Mouse (Mus musculus): Measurements from ENCODE around the gene Il1rl1. TPM values are rescaled to one million over a fixed set of nuclear protein-coding genes. Genes with fewer than 3 reads are reported as not detected.

The Il1rl1 gene
- polyA plus RNA-seq, 1 experiment from 2014 or later, result 0.24 TPM

- Histone ChIP-seq H3K36me3 (no peaks in the 10 kb centered on the region), H3K9ac (replicated peaks) (no peak overlapping the region), H3K9me3 (no peaks in the 10 kb centered on the region), H3K4me2 (no peak overlapping the region), H3K4me3 (replicated peaks) (no peak overlapping the region), H3K27me3 (no peaks in the 10 kb centered on the region), H3K4me1 (replicated peaks) (no peaks in the 10 kb centered on the region), H3K27ac (no peak overlapping the region)
- 77% methylated on average over 6 of the region's 6 CpGs for WGBS
- no peak for ATAC-seq (ENCODE audit: insufficient number of reproducible peaks, insufficient read depth, low FRiP score, low TSS enrichment, low read depth)
Measured at GRCm38 (mm10) chr1:40479505-40479923, 50.1 kb downstream of the Il1rl1 start.

DNA sequence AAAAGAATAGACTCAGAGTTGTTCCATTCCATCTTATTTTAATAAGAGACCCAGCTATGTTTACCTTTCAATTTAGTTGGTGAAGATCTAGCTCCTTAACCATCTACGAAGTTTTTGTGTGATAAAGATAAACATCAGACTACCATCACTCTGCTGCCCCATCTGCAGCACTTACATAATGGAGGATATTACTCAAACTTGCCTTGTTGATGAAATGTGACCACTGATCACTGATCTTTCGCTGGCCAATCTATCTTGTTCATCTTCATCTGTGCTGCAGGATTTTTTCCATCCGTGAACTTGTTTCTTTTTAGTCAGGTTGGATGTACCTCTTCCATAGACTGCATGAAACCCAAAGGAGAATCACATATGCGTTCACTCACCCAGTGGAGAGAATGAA, 65.2 kb downstream of the Il1rl1 start:
- WGBS, result 93% methylated on average over 4 of the region's 4 CpGs
- Histone ChIP-seq H3K4me3 (replicated peaks) (no peak overlapping the region), H3K4me1 (replicated peaks) (no peaks in the 10 kb centered on the region), H3K27me3 (no peaks in the 10 kb centered on the region), H3K9me3 (no peaks in the 10 kb centered on the region), H3K36me3 (no peaks in the 10 kb centered on the region), H3K9ac (replicated peaks) (no peak overlapping the region), H3K4me2 (no peak overlapping the region), H3K27ac (no peak overlapping the region)
- ATAC-seq (ENCODE audit: insufficient number of reproducible peaks, insufficient read depth, low FRiP score, low TSS enrichment, low read depth), result no peak

DNA sequence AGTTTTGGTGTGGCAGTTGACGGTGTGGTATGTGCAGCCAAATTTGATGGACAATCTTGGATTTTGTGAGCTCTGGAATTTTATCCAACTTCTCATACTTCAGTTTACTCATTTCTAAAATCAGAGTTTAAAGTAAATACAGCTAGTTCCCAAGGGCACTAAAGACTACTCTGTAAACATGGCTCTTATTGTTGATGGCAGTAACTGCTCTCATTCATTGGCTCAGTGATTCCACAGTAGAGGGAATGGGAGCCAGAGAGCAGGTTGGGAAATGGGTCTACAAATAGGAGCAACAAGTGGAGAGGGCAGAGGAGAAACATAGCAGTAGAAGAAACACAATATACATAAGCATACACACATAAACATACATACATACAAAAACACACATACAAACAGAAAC, 70.3 kb downstream of the Il1rl1 start:
- Histone ChIP-seq H3K9me3 (no peaks in the 10 kb centered on the region), H3K4me1 (replicated peaks) (no peaks in the 10 kb centered on the region), H3K27me3 (no peaks in the 10 kb centered on the region), H3K4me2 (no peak overlapping the region), H3K4me3 (replicated peaks) (no peak overlapping the region), H3K36me3 (no peaks in the 10 kb centered on the region), H3K9ac (replicated peaks) (no peak overlapping the region), H3K27ac (no peak overlapping the region)
- ATAC-seq (ENCODE audit: insufficient number of reproducible peaks, insufficient read depth, low FRiP score, low TSS enrichment, low read depth), result no peak
- 56% methylated on average over 1 of the region's 1 CpGs for WGBS

DNA sequence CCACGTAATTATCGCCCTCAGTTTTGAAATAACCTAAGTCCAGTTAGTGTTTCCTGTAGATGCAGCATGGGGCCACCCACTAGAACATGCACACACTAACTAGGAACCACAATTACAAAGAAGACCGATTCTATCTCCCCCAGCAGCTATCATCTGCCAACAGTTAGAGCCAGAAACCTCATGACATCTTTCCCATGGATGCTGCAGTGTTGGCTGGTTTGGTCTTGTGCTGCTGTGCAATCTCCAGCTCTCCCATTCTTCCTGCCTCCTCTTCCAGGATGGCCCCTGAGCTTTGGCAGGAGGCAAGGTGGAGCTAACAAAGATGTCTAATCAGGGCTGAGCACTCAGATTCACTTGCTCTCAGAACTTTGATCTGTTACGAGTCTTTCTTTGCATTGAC, 71.8 kb downstream of the Il1rl1 start:
- Histone ChIP-seq H3K4me3 (replicated peaks) (no peak overlapping the region), H3K4me1 (replicated peaks) (no peaks in the 10 kb centered on the region), H3K27ac (no peak overlapping the region), H3K9ac (replicated peaks) (no peak overlapping the region), H3K36me3 (no peaks in the 10 kb centered on the region), H3K9me3 (no peaks in the 10 kb centered on the region), H3K27me3 (no peaks in the 10 kb centered on the region), H3K4me2 (no peak overlapping the region)
- no peak for ATAC-seq (ENCODE audit: insufficient number of reproducible peaks, insufficient read depth, low FRiP score, low TSS enrichment, low read depth)
- WGBS, result 87% methylated on average over 4 of the region's 4 CpGs

GRCm38 (mm10) chr1:40501546-40502398, 72.4 kb downstream of the Il1rl1 start:
- Histone ChIP-seq H3K4me2 (no peak overlapping the region), H3K27me3 (no peaks in the 10 kb centered on the region), H3K9me3 (no peaks in the 10 kb centered on the region), H3K27ac (no peak overlapping the region), H3K36me3 (no peaks in the 10 kb centered on the region), H3K9ac (replicated peaks) (no peak overlapping the region), H3K4me1 (replicated peaks) (no peaks in the 10 kb centered on the region), H3K4me3 (replicated peaks) (no peak overlapping the region)
- no peak for ATAC-seq (ENCODE audit: insufficient number of reproducible peaks, insufficient read depth, low FRiP score, low TSS enrichment, low read depth)
- WGBS, result 87% methylated on average over 11 of the region's 11 CpGs

DNA sequence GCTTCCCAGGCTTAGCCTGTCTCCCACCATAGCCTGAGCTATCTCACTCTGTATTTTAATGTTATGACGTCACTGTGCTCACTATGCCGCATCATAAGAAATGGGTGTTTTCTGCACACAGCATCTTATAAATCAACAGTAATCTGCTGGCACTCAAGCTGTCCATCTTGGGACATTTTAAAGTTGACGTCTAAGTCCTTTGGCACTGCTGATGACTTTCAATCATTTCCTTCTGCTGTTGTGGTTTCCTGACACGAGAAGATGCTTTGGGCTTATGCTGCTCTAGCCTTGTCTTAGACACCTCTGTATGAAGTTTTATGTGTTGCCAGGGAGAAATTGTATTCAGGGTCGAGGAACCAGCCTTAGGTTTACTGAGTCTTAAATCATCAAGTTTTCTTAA, 75.2 kb downstream of the Il1rl1 start:
- no peak overlapping the region for H3K27ac ChIP-seq
- H3K36me3 ChIP-seq, result no peaks in the 10 kb centered on the region
- WGBS, result 77% methylated on average over 5 of the region's 5 CpGs
- no peaks in the 10 kb centered on the region for H3K4me1 ChIP-seq (replicated peaks)
- H3K9ac ChIP-seq (replicated peaks), result no peak overlapping the region
- H3K27me3 ChIP-seq, result no peaks in the 10 kb centered on the region
- no peaks in the 10 kb centered on the region for H3K9me3 ChIP-seq
- no peak overlapping the region for H3K4me3 ChIP-seq (replicated peaks)
- ATAC-seq (ENCODE audit: insufficient number of reproducible peaks, insufficient read depth, low FRiP score, low TSS enrichment, low read depth), result no peak
- H3K4me2 ChIP-seq, result no peak overlapping the region

Other genes with a start within 250 kb of the Il1rl1 start
- 4.0 and 4.1 TPM in 2 replicates for gene Il1r1, start 204.5 kb upstream of the Il1rl1 start, polyA plus RNA-seq (2016; fragmentation: Nextera tagmentation; extraction: Ambion mirVana)
- gene Il1rl2, start 105.0 kb upstream of the Il1rl1 start, polyA plus RNA-seq (2016; fragmentation: Nextera tagmentation; extraction: Ambion mirVana), result 2.3 and 2.4 TPM in 2 replicates
- gene Il18r1, start 36.0 kb downstream of the Il1rl1 start, polyA plus RNA-seq (2016; fragmentation: Nextera tagmentation; extraction: Ambion mirVana), result not detected in 2 replicates
- gene Il18rap, start 85.8 kb downstream of the Il1rl1 start, polyA plus RNA-seq (2016; fragmentation: Nextera tagmentation; extraction: Ambion mirVana), result 0.16 and 0.44 TPM in 2 replicates
- not detected in 2 replicates for gene Slc9a4, start 150.5 kb downstream of the Il1rl1 start, polyA plus RNA-seq (2016; fragmentation: Nextera tagmentation; extraction: Ambion mirVana)

Data from limb, embryonic 12.5 days (tissue).